Mouse (Mus musculus) thymus, postnatal 36 days (tissue): Measurements from ENCODE around the gene Ptpn11.
A peak's percentile ranks its signal among the peaks of the same experiment; 100 is the strongest.

ENCODE experiments used
- DNase-seq, 2 experiments: peaks; one replicate each; pipeline ENCODE4 v3.0.0; 2022; ENCODE audit warnings: mixed read lengths in 2 of 2

The Ptpn11 gene

DNA sequence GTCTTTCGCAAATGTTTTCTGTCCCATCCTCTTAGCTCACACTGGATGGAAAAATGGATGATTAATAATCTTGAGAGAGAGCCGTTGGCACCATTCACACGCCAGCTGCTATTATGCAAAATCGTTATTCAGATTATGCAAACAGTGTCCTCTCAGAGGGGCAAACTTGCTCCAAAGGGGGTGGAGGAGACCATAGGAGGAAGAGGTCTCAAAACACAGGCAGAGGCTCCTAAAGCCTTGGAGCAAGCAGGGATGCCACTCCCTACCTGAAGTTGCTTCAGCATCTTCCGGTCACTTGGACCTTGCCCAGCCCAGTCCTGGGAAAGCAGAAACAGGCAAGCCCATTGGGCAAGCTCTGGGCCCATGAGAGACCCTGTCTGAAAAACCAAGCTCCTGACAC is 67.8 kb downstream of the Ptpn11 start:
- DNase-seq = no peak

GRCm38 (mm10) chr5:121122577-121122976 is 68.6 kb downstream of the Ptpn11 start:
- DNase-seq = no peak

DNA sequence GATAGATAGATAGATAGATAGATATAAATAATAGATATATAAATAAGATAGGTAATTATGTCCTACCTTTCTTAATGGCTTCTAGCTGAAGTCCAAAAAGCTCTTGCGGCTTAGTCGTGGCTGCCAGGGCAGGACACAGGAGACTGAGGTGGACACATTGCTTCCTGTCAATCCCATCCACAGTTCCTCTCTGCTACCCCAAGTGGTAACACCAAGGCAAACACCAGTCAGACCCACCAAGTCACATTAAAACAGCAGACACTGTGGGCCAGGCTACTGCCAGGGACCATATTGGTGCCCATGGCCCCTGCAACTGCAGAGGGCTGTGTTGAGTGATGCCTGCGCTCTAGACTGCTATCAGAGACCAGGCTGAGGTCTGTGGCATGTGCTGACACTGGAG is 69.2 kb downstream of the Ptpn11 start:
- no peak for DNase-seq

DNA sequence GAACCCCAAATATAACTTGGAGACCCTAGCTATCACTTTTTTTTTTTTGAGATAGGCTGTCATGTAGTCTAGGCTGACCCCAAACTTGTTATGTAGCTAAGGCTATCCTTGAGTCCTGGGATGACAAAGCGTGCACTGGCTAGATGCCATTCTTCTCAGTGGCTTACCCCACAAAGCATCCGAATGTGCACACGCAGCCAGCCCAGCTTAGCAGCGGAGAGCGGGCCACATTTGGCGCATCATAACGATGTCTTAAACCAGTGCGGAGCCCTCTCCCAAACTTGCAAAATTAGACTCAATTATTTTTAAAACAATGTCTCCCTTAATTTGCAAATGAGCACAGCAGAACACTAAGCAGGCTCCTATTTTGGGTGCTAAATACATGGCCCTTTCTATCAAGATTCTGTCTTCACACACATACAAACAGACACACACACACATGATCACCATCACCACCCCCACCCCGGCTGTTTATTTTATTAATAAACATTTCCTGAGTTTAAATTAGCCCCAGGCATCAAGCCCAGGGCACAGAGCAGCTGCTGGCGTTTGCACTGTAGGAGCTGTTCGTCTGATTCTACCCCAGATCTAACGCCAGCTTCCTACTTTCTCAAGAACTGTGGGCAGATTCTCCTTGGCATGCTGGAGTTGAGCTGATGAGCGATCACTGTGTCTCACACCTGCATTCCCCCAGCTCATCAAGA is 71.7 kb downstream of the Ptpn11 start:
- DNase-seq = no peak

GRCm38 (mm10) chr5:121118345-121118744 is 72.9 kb downstream of the Ptpn11 start:
- no peak for DNase-seq

DNA sequence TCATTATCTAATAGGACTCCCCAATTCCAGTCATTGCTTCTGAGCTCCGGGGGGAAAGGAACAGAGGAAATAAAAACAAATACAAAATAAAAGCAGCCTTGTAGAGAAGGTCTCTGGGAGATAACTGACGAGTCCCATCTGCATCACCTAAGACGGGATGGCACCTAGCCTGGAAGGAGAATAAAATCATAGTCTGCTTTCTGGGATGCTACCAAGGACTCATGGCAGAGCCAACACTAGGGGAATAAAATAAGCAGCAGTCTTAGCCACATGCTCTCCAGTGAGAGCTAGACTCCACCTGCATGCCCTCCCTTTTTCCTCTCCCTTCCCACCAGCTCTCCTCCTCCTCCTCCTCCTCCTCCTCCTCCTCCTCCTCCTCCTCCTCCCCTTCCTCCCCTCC is 74.3 kb downstream of the Ptpn11 start:
- DNase-seq = no peak

- no peak for DNase-seq
Measured at GRCm38 (mm10) chr5:121115391-121116157, 75.6 kb downstream of the Ptpn11 start.

DNA sequence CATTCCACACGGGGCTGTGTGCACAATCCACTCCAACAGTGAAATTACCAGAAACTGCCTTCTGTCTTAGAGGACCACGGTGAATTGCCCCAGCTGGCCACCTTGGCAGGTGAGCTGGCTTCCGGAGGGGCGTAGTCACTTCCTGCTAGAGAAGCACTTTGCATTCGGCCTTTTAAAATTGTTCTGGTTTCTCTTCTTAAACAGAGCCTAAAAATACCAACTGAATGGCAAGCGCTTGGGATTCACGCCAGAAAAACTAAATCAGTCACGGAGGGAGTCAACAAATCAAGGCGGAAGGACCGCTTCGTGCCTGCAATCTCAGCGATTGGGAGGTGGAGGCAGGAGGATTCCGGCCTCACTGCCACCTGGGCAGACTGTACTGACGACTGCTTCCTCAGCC is 77.0 kb downstream of the Ptpn11 start:
- no peak for DNase-seq

DNA sequence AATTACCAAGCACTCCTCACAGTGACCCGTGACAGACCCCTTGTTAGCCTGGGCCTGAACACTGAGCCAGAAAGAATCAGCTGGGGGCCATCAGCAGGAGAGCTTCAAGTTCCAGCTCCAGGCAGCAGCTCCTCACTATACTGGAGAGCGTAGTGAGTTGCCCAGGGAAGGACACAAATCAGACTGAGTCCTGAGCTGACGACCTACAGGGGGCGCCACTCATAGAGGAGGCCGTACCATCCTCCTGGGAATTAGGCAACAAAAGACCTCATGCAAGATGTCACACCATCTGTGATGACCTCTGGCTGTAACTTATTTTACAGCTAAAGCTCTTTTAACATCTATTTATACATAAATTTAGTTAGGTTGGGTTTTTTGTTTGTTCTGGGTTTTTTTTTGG is 78.8 kb downstream of the Ptpn11 start:
- peak in 1 of 2 experiments; percentile 15 for DNase-seq

- peak; percentile 19 to 26 for DNase-seq
Measured at GRCm38 (mm10) chr5:121111106-121111915, 79.9 kb downstream of the Ptpn11 start.

- peak in 1 of 2 experiments; percentile 13 for DNase-seq
Measured at GRCm38 (mm10) chr5:121109185-121109584, 82.0 kb downstream of the Ptpn11 start.

- DNase-seq = peak; percentile 16 to 24
Measured at GRCm38 (mm10) chr5:121106913-121107312, 84.3 kb downstream of the Ptpn11 start.

DNA sequence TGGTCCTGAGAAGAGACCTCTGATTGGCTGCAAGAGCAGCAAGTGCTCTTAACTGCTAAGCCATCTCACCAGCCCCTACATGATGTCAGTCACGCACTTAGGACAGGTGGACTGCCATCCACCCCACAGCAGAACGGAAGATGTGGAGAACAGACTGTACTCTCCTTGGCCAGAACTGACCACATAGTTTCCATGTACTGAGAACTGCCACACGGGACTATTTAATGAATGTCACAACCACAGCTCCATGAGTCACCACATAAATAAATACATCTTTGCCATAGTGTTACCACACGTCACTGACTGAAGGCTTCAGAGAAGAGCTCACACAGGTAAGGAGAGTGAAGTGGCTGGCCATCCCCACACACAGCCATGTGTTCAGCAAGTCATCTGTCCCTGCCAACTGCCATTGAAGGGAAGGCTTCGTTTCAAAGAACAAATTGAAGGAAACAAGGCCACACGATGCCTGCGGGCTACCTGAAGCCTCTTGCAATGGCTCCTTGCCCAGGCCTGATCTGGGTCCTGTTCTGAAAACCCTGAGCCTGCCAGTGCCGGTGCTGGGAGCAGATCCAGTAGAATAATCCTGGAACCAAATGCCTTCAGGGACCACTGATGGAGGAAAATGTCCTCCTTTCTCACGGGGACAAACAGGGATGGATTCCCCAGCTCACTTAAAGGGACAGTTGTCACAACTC is 90.2 kb downstream of the Ptpn11 start:
- DNase-seq = no peak

- DNase-seq = no peak
Measured at GRCm38 (mm10) chr5:121100095-121100494, 91.1 kb downstream of the Ptpn11 start.

DNA sequence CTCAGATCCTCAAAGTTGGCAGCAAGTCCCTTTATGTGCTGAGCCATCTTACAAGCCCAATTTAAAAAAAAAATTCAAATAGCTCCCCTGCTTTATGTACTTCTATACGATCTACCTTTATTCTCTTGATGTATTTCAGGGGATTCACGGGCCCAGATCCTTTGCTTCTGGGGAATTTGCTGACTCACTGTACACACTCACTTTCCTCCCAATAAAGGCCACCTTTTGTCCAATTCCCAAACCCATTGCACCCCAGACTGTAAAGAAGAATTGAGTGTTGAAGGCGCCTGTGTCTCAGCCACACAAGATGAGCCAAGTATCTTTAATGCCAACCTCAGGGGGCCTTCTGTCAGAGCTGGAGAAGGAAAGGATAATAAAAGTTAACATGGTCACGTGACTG is 93.2 kb downstream of the Ptpn11 start:
- DNase-seq = no peak

DNA sequence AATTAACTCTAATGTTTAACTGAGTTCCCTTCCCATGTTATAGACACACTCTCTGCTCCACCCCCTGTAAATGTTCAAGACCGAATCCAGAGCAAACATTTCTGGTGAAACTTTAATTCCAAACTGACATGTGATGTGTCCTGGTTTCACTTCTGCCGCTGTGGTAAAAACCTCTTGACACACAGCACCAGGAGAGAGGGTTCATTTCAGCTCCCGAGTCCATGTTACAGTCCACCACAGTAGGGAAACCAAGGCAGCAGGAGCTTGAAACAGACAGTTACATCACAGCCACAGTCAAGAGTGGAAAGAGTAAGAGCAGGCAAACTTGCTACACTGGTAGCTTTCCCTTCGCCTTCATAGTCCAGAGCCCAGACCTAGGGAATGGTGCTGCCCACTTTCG is 94.5 kb downstream of the Ptpn11 start:
- DNase-seq = no peak

DNA sequence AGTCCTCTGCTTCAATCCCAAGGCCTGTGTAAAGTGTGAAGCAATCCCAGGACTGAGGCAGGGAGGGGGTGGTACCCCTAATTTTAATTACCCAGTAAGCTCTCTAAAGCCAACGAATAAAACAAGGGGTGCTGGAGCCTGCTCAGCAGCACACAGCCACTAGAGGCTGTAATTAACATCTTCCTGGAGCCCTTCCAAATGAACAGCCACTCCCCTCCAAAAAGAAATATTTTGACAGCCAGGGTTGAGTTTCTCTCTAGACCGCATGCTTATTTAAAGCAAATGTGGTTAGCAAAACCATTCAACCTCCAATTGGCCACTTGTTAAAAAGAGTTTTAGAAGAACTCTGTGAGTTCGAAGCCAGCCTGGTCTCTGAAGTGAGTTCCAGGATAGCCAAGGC is 97.9 kb downstream of the Ptpn11 start:
- DNase-seq = no peak

GRCm38 (mm10) chr5:121089660-121090059 is 101.5 kb downstream of the Ptpn11 start:
- no peak for DNase-seq

GRCm38 (mm10) chr5:121087733-121088132 is 103.5 kb downstream of the Ptpn11 start:
- DNase-seq = no peak

GRCm38 (mm10) chr5:121082605-121083004 is 108.6 kb downstream of the Ptpn11 start:
- DNase-seq = no peak

DNA sequence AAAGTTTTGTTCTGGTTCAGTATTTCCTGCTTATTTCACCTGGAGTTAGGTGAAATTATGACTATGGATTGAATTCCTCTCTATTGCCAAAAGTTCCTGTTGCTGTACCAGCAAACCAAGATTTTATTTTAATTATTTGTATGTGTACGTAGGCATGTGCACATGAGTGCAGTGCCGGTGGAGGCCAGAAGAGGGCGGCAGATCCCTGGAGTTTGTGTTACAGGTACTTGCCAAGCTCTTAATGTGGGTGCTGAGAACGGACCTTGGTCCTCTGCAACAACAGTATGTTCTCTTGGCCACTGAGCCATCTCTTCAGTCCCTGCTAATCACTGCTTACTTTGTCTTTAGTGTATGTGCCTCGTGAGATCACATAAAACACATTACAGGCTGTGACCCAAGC is 109.4 kb downstream of the Ptpn11 start:
- DNase-seq = no peak
